Mouse (Mus musculus) hindbrain, embryonic 10.5 days (tissue): Measurements from ENCODE around the gene 4921524J17Rik. TPM values are rescaled to one million over a fixed set of nuclear protein-coding genes. Genes with fewer than 3 reads are reported as not detected.

ENCODE experiments used
- DNase-seq: peaks from one replicate; pipeline ENCODE4 v3.0.0-alpha.2; 2017; ENCODE audit warnings: low spot score
- H3K27ac ChIP-seq: fragments of 300-500 bp; sonication (generic); 2 replicates; pipeline ENCODE4 v1.5.1; 2016; ENCODE audit warnings: mild to moderate bottlenecking, moderate library complexity
- H3K27me3 ChIP-seq: fragments of 300-500 bp; sonication (generic); 2 replicates; pipeline ENCODE4 v1.6.1; 2016; ENCODE audit warnings: mild to moderate bottlenecking; ENCODE audit not compliant: poor library complexity, insufficient read depth, severe bottlenecking
- H3K36me3 ChIP-seq: fragments of 300-500 bp; sonication (generic); 2 replicates; pipeline ENCODE4 v1.6.1; 2016; ENCODE audit warnings: mild to moderate bottlenecking, moderate library complexity
- H3K4me1 ChIP-seq: fragments of 300-500 bp; sonication (generic); replicated peaks from 2 replicates; pipeline ENCODE4 v1.6.1; 2016; ENCODE audit warnings: mild to moderate bottlenecking
- H3K4me3 ChIP-seq: fragments of 300-500 bp; sonication (generic); 2 replicates; pipeline ENCODE4 v1.5.1; 2016; ENCODE audit warnings: mild to moderate bottlenecking, moderate library complexity
- H3K9me3 ChIP-seq: fragments of 300-500 bp; sonication (generic); 2 replicates; pipeline ENCODE4 v1.6.1; 2016; ENCODE audit warnings: mild to moderate bottlenecking, moderate library complexity
- WGBS: fragments of 180-500 bp; shearing (Covaris S2); methylation state at CpG from one replicate; pipeline ENCODE4 v1.1.7; 2016; 5-methylcytosine and 5-hydroxymethylcytosine counted together
- polyA plus RNA-seq: library from polyadenylated mRNA; unstranded; fragments of >200 nt; fragmentation: Nextera tagmentation; extraction: Ambion mirVana; gene quantifications from 2 replicates; pipeline ENCODE4 v1.2.1, GENCODE M21; 2016

4921524J17Rik gene
- 39.8 and 42.9 TPM in 2 replicates for polyA plus RNA-seq

DNA sequence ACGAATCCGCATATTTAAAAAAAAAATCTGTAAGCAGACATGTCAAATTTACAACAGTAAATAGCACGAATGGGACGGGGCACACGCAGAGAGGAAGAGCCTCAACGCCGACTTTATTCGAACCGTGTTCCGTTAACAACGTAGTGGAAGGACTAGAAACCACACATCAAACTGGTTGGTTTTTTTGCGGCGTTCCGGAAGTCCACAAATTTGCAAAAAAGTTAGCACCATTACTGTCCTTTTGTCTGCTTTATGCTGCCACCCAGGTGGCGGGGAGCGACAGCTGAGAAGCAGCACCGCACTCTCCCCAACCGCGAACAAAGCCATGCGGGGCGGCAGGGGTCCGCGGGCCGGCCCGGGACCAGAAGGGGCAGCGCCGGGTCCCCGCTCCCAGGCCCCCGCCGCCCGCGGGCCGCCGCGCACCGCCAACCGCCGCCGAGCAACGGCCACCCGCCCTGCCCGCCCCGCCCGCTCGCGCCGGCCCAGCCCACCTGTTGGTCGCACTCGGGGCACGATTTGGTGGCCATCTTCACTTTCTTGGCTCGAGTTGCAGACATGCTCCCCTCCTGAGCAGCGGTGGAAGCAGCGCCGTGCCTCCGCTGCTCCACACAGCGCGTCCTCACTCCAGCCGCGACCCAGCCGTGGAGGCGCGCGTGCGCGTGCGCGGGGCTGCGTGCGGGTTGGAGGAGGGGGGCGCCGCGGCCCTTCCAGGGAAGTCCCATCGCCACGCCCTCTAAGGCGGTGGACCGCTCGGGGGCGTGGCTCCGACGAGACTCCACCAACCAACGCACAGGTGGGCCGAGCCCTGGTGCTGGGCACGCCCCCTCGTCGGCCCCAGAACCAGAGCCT, at the start of gene 4921524J17Rik:
Gene 4921524J17Rik (minus strand): TSS at position 666 of the 849 bp plus-strand sequence.
- Histone ChIP-seq H3K4me3 (peak within 1 kb of the TSS; percentile 80), H3K9me3 (no peaks in the 10 kb centered on the region), H3K36me3 (no peaks in the 10 kb centered on the region), H3K4me1 (peaks cover 48% of the 10 kb centered on the region), H3K27ac (peak within 1 kb of the TSS; percentile 97), H3K27me3 (peaks cover 9% of the 10 kb centered on the region; the same call in 1 of the 2 replicates)
- DNase-seq = peak; percentile 96
- under 1% methylated on average over 85 of the region's 85 CpGs for WGBS

- H3K4me3 ChIP-seq = no peak overlapping the region
- H3K4me1 ChIP-seq = peaks cover 8% of the 10 kb centered on the region
- no peaks in the 10 kb centered on the region for H3K27me3 ChIP-seq
- 63% methylated on average over 6 of the region's 6 CpGs for WGBS
- DNase-seq = no peak
- H3K27ac ChIP-seq = no peak overlapping the region
- H3K9me3 ChIP-seq = no peaks in the 10 kb centered on the region
- H3K36me3 ChIP-seq = no peaks in the 10 kb centered on the region
Observed at GRCm38 (mm10) chr8:85482427-85482826, 49.8 kb upstream of the 4921524J17Rik start.

DNA sequence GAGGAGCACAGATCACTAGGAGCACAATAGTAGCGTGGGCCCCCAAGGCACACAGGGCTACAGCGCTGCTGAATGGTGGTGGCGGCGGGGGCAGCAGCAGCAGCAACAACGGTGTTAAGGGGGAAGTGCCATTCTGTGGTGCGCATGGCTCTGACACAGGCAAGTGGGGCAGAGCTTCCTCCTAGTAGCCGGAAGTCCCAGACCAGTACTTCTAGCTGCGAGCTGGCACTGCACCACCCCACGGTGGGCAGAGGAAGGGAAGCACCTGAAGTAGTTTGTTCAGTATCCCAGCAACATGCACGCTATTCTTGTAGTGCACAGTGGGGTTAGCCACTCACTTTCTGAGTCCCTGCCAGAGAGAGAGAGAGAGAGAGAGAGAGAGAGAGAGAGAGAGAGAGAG, 49.3 kb upstream of the 4921524J17Rik start:
- Histone ChIP-seq H3K9me3 (no peaks in the 10 kb centered on the region), H3K27me3 (no peaks in the 10 kb centered on the region), H3K36me3 (no peaks in the 10 kb centered on the region), H3K4me3 (0 out of 2 replicates have a peak overlapping the region, but pooled peaks have one; percentile 20), H3K27ac (peak overlapping the region; percentile 56), H3K4me1 (peaks cover 8% of the 10 kb centered on the region)
- no peak for DNase-seq
- WGBS = 29% methylated on average over 10 of the region's 10 CpGs

DNA sequence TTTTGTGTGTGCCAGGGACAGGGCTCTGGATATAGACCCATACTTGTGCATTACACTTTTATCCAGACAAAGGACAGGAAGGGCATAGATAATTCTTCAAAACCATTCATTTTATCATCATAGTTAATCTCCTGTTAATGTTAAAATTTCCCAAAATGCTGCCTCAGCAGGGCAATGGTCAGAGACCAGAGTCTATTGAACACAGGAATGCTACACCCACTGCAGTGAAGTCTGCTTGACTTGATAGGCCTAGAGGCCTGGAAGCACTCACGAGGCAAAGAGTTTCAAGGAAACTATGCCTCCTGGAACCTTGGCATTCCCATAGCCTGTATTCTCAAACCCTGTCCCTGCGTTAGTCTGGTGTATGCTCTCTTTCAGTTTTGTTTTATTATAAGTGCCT, 47.1 kb upstream of the 4921524J17Rik start:
- H3K4me3 ChIP-seq = no peak overlapping the region
- WGBS = 91% methylated on average over 2 of the region's 2 CpGs
- H3K36me3 ChIP-seq = no peaks in the 10 kb centered on the region
- DNase-seq = no peak
- H3K27ac ChIP-seq = no peak overlapping the region
- H3K9me3 ChIP-seq = 0 out of 2 replicates have a peak, but pooled peaks cover 6% of the 10 kb centered on the region
- H3K4me1 ChIP-seq = peaks cover 8% of the 10 kb centered on the region
- H3K27me3 ChIP-seq = no peaks in the 10 kb centered on the region

DNA sequence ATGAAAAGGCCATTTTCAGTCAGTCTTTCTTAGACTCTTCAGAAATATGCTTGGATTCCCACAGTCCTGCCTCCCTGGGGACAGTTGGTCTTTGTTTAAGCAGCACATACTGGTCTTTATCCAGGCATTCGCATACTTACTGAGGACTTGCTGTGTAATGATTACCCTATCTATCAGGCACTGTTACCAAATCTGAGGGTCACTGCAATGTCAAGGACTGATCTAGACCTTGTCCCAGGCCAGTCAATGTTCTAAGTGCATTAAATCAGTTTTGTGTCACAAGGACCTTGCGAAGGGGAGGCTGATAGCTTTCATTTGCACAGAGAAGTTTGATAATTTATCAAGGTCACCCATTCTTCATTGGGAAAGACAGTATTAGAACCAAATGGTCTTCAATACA, 45.8 kb upstream of the 4921524J17Rik start:
- Histone ChIP-seq H3K36me3 (no peaks in the 10 kb centered on the region), H3K4me3 (no peak overlapping the region), H3K27ac (no peak overlapping the region), H3K4me1 (peaks cover 8% of the 10 kb centered on the region), H3K27me3 (no peaks in the 10 kb centered on the region), H3K9me3 (0 out of 2 replicates have a peak, but pooled peaks cover 6% of the 10 kb centered on the region)
- DNase-seq = no peak
- 88% methylated on average over 2 of the region's 2 CpGs for WGBS

DNA sequence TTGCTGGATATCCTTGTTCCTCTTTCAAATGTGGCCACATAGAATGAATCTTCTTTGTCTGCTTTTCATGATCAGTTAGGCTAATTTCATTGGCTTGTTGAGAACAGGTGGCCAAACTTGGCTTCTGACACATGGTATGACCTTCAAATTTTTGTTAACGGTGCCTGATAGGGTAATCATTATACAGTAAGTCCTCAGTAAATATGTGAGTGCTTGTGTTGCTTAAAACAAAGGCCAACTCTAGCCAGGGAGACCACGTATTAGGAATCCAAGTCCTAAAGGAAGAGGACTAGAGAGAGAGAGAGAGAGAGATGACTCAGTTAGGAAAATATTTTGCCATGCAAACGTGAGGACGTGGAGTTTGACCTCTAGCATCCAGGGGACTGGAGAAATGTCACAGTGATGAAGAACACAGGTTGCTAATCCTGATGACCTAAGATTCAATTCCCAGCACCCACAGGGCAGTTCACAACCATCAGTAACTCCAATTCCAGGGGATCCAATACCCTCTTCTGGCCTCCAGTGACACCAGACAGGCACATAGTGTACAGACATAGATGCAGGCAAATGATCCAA, 44.4 kb upstream of the 4921524J17Rik start:
- Histone ChIP-seq H3K27ac (no peak overlapping the region), H3K36me3 (no peaks in the 10 kb centered on the region), H3K27me3 (no peaks in the 10 kb centered on the region), H3K4me3 (no peak overlapping the region), H3K9me3 (0 out of 2 replicates have a peak, but pooled peaks cover 6% of the 10 kb centered on the region), H3K4me1 (peaks cover 5% of the 10 kb centered on the region)
- WGBS = 84% methylated on average over 4 of the region's 4 CpGs
- no peak for DNase-seq

DNA sequence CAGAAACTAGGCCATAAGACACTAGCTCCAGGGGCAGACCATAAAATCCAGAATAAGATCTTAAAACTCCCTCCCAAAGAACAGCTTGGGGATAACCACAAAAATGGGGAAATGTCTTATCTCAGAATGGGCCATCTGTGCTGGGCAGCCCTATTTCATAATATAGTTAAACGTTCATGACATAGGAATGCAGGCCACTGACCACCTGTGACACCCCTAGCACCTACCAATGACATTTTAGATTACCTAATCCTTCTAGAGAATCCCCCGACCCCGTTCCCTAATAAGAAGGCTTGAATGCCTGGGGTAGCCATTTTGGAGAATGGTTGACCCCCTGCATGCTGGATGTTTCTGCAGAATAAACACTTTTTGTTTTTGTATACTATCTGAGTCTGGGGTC, 42.3 kb upstream of the 4921524J17Rik start:
- no peak for DNase-seq
- no peaks in the 10 kb centered on the region for H3K36me3 ChIP-seq
- H3K27ac ChIP-seq = no peak overlapping the region
- H3K9me3 ChIP-seq = 0 out of 2 replicates have a peak, but pooled peaks cover 6% of the 10 kb centered on the region
- H3K27me3 ChIP-seq = no peaks in the 10 kb centered on the region
- 91% methylated on average over 3 of the region's 3 CpGs for WGBS
- H3K4me1 ChIP-seq = no peaks in the 10 kb centered on the region
- H3K4me3 ChIP-seq = no peak overlapping the region

- Histone ChIP-seq H3K36me3 (no peaks in the 10 kb centered on the region), H3K4me3 (no peak overlapping the region), H3K4me1 (no peaks in the 10 kb centered on the region), H3K27ac (no peak overlapping the region), H3K9me3 (0 out of 2 replicates have a peak, but pooled peaks cover 6% of the 10 kb centered on the region), H3K27me3 (no peaks in the 10 kb centered on the region)
- WGBS = 80% methylated on average over 4 of the region's 4 CpGs
- no peak for DNase-seq
Observed at GRCm38 (mm10) chr8:85473246-85473645, 40.6 kb upstream of the 4921524J17Rik start.

- no peak overlapping the region for H3K4me3 ChIP-seq
- no peaks in the 10 kb centered on the region for H3K27me3 ChIP-seq
- no peak overlapping the region for H3K27ac ChIP-seq
- no peaks in the 10 kb centered on the region for H3K36me3 ChIP-seq
- no peaks in the 10 kb centered on the region for H3K4me1 ChIP-seq
- 68% methylated on average over 6 of the region's 6 CpGs for WGBS
- 0 out of 2 replicates have a peak, but pooled peaks cover 6% of the 10 kb centered on the region for H3K9me3 ChIP-seq
- DNase-seq = no peak
Observed at GRCm38 (mm10) chr8:85472800-85473199, 40.2 kb upstream of the 4921524J17Rik start.

- Histone ChIP-seq H3K4me1 (no peaks in the 10 kb centered on the region), H3K9me3 (0 out of 2 replicates have a peak, but pooled peaks cover 4% of the 10 kb centered on the region), H3K27ac (no peak overlapping the region), H3K27me3 (no peaks in the 10 kb centered on the region), H3K4me3 (no peak overlapping the region), H3K36me3 (no peaks in the 10 kb centered on the region)
- no peak for DNase-seq
- WGBS = 85% methylated on average over 8 of the region's 8 CpGs
Observed at GRCm38 (mm10) chr8:85470753-85471152, 38.1 kb upstream of the 4921524J17Rik start.

DNA sequence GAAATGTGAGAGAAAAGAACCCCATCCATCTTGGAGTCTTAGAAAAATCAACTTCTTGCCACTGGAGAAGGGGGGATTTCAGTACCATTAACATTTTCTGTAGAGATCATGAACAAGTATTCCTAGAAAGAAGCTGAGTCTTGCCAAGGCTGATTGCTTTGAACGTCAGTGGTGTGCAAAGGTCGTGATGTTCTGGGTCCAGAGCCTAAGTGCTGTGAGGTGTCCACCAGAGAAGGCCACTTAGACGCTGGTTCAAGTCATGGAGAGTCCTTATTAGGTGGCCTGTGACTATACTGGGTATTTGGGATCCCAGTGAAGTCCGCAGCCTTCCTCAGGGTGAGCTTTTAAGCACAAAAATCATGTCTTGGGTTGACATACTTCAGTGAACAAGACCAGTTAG, 33.4 kb upstream of the 4921524J17Rik start:
- no peak for DNase-seq
- 86% methylated on average over 4 of the region's 4 CpGs for WGBS
- Histone ChIP-seq H3K36me3 (no peaks in the 10 kb centered on the region), H3K4me1 (no peaks in the 10 kb centered on the region), H3K9me3 (no peaks in the 10 kb centered on the region), H3K4me3 (no peak overlapping the region), H3K27ac (no peak overlapping the region), H3K27me3 (no peaks in the 10 kb centered on the region)

DNA sequence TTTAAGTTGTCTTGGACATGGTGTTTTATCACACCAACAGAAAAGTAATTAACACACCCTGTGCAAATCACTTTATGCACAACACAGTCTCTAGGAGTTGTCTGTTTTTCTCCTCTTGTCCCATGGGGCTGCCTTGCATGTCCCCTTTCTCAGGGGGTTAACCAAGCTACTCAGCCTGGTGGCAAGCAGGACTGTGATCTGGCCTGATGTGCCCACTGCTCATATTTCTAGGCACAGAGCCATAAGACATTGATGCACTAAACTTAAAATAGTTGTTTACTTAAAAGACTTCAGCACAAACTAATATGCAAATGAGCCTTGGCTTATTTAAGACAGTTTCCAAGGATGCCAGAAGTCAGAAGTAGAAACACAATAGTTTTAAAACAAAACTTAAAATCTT, 31.7 kb upstream of the 4921524J17Rik start:
- H3K4me1 ChIP-seq = no peaks in the 10 kb centered on the region
- H3K9me3 ChIP-seq = no peaks in the 10 kb centered on the region
- H3K4me3 ChIP-seq = no peak overlapping the region
- no peaks in the 10 kb centered on the region for H3K27me3 ChIP-seq
- no peak overlapping the region for H3K27ac ChIP-seq
- no peaks in the 10 kb centered on the region for H3K36me3 ChIP-seq
- no peak for DNase-seq

- DNase-seq = no peak
- Histone ChIP-seq H3K36me3 (no peaks in the 10 kb centered on the region), H3K4me1 (no peaks in the 10 kb centered on the region), H3K9me3 (no peaks in the 10 kb centered on the region), H3K27ac (no peak overlapping the region), H3K4me3 (no peak overlapping the region), H3K27me3 (no peaks in the 10 kb centered on the region)
- 60% methylated on average over 1 of the region's 1 CpGs for WGBS
Observed at GRCm38 (mm10) chr8:85462441-85462840, 29.8 kb upstream of the 4921524J17Rik start.
